Mouse (Mus musculus) embryo, embryonic 11.5 days (tissue): ENCODE results near the gene Figla.

ENCODE experiments used
- DNase-seq: peaks from one replicate; pipeline ENCODE4 v3.0.0-alpha.2; 2012; ENCODE audit warnings: low read depth, low spot score

Gene Figla

GRCm38 (mm10) chr6:86069856-86070255 is 53.9 kb downstream of the Figla start:
- no peak for DNase-seq

GRCm38 (mm10) chr6:86070277-86070676 is 54.3 kb downstream of the Figla start:
- DNase-seq, result no peak
